Mouse (Mus musculus) induced T-regulatory cell, adult 2 months (primary cell): ENCODE data around the gene Lars2.

Experiments
- DNase-seq: peaks from one replicate; pipeline ENCODE4 v3.0.0-alpha.2; 2012; ENCODE audit warnings: low read depth

Gene Lars2

GRCm38 (mm10) chr9:123507380-123507779, 140.7 kb downstream of the Lars2 start:
- DNase-seq, result no peak

GRCm38 (mm10) chr9:123508986-123509385, 142.3 kb downstream of the Lars2 start:
- DNase-seq, result peak; percentile 55

GRCm38 (mm10) chr9:123509638-123510604, 143.2 kb downstream of the Lars2 start:
- peak; percentile 95 for DNase-seq

GRCm38 (mm10) chr9:123510926-123511325, 144.2 kb downstream of the Lars2 start:
- peak; percentile 63 for DNase-seq
